Mouse (Mus musculus) ovary, postnatal 14 days (tissue): ENCODE results near the gene Tram1l1.
A peak's percentile ranks its signal among the peaks of the same experiment; 100 is the strongest.
"Not testable (repeated sequence)": the region's sequence is repeated elsewhere in the genome, so short reads cannot be mapped to it uniquely, and the experiment has no call there.

ENCODE experiments used
- DNase-seq: peaks from one replicate; pipeline ENCODE4 v3.0.0; 2022; ENCODE audit warnings: low spot score

The Tram1l1 gene

DNA sequence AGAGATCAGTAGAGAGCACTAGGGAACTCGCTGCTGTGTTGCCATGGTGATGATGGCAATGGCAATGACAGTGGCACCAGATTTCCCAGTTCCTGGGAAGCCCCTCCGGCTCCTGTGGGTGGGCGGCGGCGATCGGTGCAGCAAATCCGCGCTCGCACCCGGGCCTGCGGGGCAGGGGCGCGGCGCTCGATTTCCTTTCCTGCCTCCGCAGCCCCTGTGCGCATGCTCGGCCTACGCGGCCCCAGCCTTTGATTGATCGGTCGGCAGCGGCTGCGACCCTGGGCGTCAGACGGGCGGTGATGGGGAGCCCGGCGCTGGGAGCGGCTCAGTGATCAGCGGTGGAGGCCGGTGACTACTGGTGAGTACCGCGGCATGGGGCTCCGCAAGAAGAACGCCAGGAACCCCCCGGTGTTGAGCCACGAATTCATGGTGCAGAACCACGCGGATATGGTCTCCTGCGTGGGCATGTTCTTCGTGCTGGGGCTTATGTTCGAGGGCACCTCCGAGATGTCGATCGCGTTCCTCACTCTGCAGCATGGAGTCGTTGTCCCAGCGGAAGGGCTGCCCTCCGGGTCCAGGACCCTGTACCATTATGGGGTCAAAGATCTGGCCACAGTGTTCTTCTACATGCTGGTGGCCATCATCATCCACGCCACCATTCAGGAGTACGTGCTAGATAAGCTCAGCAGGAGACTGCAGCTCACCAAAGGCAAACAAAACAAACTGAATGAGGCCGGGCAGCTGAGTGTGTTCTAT lies at the start of gene Tram1l1:
Gene Tram1l1 (plus strand): TSS at position 35 of the 756 bp plus-strand sequence.
- DNase-seq = peak; percentile 24

GRCm38 (mm10) chr3:124271229-124271628 lies 49.4 kb upstream of the Tram1l1 start:
- no peak for DNase-seq

DNA sequence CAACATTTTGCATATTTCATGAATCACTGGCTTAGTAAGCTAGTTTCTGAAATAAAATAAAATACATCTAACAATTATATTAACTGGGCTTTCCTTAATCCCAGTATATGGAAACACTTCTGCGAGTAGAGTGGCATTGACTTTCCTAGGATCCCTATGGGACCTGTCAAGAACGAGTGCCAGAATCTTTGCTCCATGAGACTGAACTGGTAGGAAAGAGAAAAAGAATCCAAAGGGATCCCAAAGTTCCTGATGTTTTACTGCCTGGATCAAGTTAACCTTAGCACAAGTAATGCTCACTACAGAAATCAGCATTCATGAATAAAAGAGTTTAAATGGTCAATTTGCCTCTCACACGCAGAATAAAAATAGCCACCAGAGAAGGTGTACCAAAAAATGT lies 49.0 kb upstream of the Tram1l1 start:
- no peak for DNase-seq

DNA sequence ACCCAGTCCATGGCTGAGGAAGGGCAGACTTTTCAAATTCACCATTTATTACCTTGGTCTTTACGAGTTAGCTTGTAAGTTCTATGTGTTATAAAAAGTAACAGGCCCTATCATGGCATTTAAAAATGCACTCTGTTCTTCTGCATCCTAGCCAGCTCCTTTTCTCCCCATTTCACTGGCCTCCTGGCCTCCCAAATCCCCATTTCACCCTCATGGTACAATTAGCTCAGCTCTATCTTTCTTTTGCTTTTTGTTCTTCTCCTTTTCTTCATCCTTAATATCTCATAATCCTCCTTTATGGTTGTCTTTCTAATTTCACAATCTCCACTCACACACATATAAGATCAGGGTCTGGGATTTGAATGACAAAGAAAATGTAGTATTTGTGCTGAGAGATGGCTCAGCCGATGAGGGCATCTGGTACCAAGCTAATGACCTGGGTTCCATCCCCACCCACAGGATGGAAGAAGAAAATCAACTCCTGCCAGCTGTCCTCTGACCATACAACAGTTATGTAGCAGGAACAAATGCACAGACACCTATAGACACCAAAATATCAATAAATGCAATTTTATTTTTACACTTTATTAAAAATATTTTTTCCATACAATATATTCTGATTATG lies 48.1 kb upstream of the Tram1l1 start:
- no peak for DNase-seq

DNA sequence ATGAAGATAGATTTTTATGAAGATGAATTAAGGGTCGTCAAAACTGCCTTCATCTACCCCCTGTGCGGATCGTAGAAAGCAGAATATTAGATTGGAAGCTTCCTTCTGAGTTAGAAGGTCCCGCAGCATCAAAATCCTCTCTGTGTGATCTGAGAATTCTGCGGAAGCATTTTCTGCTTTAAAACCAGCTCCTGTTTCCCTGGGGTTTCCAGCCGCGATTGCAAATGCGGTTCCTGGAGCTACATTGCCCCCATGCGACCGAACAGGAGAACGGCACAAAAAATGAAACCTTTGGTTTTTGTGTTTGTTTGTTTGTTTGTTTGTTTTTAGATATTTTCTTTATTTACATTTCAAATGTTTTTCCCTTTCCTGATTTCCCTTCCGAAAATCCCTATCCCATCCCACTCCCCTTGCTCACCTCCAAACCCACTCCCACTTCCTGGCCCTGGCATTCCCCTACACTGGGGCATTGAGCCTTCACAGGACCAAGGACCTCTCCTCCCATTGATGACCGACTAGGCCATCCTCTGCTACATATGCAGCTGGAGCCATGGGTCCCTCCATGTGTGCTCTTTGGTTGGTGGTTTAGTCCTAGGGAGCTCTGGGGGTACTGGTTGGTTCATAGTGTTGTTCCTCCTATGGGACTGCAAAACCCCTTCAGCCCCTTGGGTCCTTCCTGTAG lies 45.6 kb upstream of the Tram1l1 start:
- DNase-seq = peak; percentile 21

DNA sequence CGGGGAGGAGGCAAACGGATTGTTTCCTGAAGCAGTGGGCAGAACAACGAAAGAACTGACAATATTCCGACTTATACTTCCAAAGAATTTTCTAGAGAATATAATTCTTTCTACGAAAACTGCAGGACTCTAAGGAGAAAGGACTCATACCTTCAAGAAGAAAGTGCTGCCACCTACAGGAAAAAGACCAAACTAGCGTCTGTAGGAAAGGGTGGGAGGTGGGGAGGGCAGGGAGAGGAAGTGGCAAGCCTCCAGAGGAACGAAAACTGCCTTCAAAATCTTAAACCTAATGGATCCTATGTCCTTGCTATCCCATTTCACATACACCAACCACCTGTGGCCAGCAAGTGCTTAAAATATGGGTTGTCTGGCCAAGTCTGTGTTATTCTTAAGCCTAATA lies 31.7 kb upstream of the Tram1l1 start:
- DNase-seq = not testable (repeated sequence)

DNA sequence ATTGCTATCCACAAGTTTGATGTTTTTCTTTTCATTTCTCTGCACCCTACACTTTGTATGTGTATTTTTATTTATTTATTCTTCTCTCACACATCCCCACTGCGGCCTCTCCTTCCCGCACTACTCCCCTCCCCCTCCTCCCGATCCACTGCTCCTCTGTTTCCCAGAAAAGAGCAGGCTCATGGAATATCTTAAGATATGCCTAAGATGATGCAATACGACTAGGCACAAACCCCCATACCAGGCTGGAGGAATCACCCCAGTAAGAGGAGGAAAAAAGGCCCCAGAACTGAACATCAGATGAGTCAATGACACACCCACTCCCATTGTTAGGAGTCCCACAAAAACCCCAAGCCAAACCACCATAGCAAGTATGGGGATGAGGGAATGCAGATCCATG lies 1.4 kb upstream of the Tram1l1 start:
- DNase-seq = no peak

DNA sequence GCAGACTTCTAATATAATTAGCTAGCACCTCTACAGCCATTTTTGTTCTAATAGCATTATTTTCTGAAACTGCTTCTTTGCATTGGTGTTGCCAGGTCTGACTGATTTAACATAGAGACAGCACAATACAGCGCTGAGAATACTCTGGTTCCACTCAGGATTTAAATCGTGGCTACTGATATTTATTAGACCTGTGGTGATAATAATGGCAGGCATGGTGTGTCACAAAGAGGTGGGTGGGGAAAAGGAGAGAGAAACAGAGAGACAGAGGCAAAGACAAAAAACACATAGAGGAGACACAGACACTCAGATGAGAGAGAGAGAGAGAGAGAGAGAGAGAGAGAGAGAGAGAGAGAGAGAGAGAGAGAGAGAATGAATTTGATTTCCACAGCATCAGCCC lies 257 bp upstream of the Tram1l1 start:
- DNase-seq = no peak

DNA sequence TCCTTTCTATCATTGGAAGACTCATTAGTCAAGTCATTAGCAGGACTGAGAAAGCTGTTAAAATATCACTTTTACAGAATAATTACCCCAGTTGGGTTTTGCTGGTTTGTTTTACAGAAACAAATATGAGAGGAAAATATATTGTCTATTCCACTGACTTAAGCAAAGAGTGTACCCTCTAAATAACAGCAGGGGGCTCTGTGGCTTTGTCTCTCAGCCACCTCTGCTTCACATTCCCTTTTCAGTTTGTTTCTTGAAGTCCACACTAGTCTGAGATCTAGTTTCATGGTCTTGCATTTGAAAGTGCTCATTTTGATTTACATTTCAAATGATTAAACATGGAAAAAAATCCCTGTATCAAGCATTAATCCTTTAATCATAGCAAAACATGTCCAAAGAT lies 25.8 kb downstream of the Tram1l1 start:
- no peak for DNase-seq

- no peak for DNase-seq
These were observed 36.9 kb downstream of the Tram1l1 start for GRCm38 (mm10) chr3:124357533-124357932.

DNA sequence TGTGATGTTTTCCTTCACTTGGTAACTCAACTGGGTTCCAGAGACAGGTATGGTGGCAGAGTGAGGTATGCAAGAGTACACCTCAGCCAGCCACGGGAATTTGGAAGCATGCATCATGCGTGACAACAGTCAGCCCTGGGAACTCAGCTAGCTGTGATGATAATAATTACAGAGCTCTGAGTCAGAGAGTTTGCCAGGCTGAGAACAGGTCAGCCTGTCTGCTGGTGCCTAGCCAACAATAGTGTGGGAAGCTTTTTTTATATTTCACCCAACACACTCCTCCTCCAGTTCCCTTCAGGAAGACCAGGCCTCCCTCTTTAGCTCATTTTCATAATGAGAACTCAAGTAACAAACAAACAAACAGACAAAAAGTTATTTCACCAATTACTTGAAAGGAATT lies 51.4 kb downstream of the Tram1l1 start:
- no peak for DNase-seq
